Mouse (Mus musculus) left cerebral cortex, adult 11 months (tissue): Measurements from ENCODE around the gene Steap3.

ENCODE experiments used
- DNase-seq: peaks from one replicate; pipeline ENCODE4 v3.0.0; 2022; ENCODE audit warnings: low spot score

The Steap3 gene

DNA sequence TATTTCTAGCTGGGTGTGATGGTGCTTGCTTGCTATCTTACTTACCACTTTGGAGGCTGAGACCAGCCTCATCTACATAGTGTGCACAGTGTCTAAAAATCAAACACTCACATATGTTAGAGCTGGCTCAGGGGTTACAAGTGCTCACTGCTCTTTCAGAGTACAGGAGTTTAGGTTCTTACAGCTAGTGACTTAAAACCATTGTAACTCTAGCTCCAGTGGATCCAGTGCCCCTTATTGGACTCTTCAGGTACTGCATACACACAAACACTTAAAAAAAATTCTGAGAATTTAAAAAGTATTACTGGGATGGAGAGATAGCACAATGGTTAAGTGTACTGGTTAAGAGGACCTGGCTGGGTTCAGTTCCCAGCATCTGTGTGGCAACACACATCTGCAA is 125.5 kb downstream of the Steap3 start:
- DNase-seq, result no peak

DNA sequence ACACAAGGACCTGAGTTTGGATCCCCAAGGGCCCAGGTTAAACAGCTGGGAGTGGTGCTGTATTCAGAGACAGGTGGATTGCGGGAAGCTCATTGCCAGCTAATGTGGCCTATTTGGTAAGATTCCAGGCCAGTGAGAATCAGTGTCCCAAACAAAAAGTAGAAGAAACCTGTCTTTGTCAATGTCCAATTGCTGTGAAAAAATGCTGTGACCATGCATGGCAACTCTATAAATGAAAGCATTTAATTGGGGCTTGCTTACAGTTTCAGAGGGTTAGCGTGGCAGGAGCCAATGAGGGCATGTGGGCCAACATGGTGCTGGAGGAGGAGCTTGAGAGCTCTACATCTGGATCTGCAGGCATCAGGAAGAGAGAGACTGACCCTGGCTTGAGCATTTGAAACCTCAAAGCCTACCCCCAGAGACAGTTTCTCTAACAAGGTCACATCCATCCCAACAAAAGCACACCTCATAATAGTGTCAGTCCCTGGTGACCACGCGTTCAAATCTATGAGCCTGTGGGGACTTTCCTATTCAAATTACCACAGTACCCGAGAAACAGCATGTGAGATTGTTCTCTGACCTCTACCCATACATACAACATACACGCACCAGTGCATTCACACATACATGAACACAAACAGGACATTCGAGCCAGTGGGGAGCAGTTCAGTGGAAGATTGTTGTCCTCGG is 126.8 kb downstream of the Steap3 start:
- DNase-seq, result no peak

DNA sequence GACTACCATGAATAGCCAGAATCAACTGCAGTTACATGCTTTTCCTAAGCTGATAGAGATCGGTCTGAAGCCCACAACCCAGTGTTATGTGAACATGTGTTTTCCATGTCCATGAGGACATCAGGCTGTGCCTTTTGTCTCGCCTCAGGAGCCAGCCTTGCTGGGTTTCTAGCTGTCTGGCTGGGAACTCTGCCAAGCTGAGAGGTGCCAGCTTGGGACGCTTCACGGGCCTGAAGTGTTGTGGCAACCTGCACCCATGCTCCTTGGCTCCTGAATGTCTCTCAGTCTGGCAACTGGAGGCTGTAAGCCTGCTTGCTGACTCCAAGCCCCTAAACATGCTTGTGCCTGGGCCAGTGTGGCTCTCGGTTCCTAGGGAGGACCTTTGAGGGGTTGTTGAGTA is 130.0 kb downstream of the Steap3 start:
- DNase-seq, result no peak
